Mouse (Mus musculus) forebrain, embryonic 16.5 days (tissue): ENCODE data around the gene Egfr. TPM values are rescaled to one million over a fixed set of nuclear protein-coding genes. Genes with fewer than 3 reads are reported as not detected.

Experiments used
- ATAC-seq: fragments of 200-750 bp; cut with Nextera tagmentation; 2 replicates; pipeline ENCODE4 v1.8.0; 2017; ENCODE audit warnings: mild to moderate bottlenecking, moderate library complexity
- H3K27ac ChIP-seq: fragments of 300-500 bp; sonication (generic); 2 replicates; pipeline ENCODE4 v1.5.1; 2014; ENCODE audit warnings: low read length, control low read depth
- H3K27me3 ChIP-seq: fragments of 300-500 bp; sonication (generic); replicated peaks from 2 replicates; pipeline ENCODE4 v1.6.1; 2014; ENCODE audit warnings: low read length; ENCODE audit not compliant: control insufficient read depth, insufficient read depth
- H3K36me3 ChIP-seq: fragments of 300-500 bp; sonication (generic); 2 replicates; pipeline ENCODE4 v1.6.1; 2014; ENCODE audit not compliant: control insufficient read depth, insufficient read depth
- H3K4me1 ChIP-seq: fragments of 300-500 bp; sonication (generic); replicated peaks from 2 replicates; pipeline ENCODE4 v1.6.1; 2014; ENCODE audit warnings: low read length; ENCODE audit not compliant: control insufficient read depth, insufficient read depth
- H3K4me2 ChIP-seq: fragments of 300-500 bp; sonication (generic); 2 replicates; pipeline ENCODE4 v1.6.1; 2014; ENCODE audit warnings: mild to moderate bottlenecking, low read length, control low read depth
- H3K4me3 ChIP-seq: fragments of 300-500 bp; sonication (generic); replicated peaks from 2 replicates; pipeline ENCODE4 v1.5.1; 2014; ENCODE audit warnings: mild to moderate bottlenecking, low read length, control low read depth
- H3K9ac ChIP-seq: fragments of 300-500 bp; sonication (generic); replicated peaks from 2 replicates; pipeline ENCODE4 v1.6.1; 2014; ENCODE audit warnings: low read depth, low read length, control low read depth
- H3K9me3 ChIP-seq: fragments of 300-500 bp; sonication (generic); 2 replicates; pipeline ENCODE4 v1.6.1; 2016; ENCODE audit warnings: low read length; ENCODE audit not compliant: control insufficient read depth
- WGBS: fragments of 180-500 bp; shearing (Covaris S2); extraction: QIAGEN DNeasy Blood & Tissue Kit; methylation state at CpG from one replicate; pipeline ENCODE4 v1.1.7; 2014; 5-methylcytosine and 5-hydroxymethylcytosine counted together
- polyA plus RNA-seq: library from polyadenylated mRNA; unstranded; fragments of >200 nt; fragmentation: Nextera tagmentation; extraction: Ambion mirVana; gene quantifications from 2 replicates; pipeline ENCODE4 v1.2.1, GENCODE M21; 2015

Egfr gene
- polyA plus RNA-seq, 1 experiment from 2014 or later, result 2.5 TPM

GRCm38 (mm10) chr11:16769709-16770303 lies 17.8 kb downstream of the Egfr start:
- peak; percentile 86 for ATAC-seq
- H3K36me3 ChIP-seq, result no peaks in the 10 kb centered on the region
- H3K9me3 ChIP-seq, result no peaks in the 10 kb centered on the region
- WGBS, result 22% methylated on average over 3 of the region's 3 CpGs
- H3K27me3 ChIP-seq, result no peaks in the 10 kb centered on the region
- H3K4me2 ChIP-seq, result no peak overlapping the region
- no peak overlapping the region for H3K27ac ChIP-seq
- no peak overlapping the region for H3K4me3 ChIP-seq
- no peak overlapping the region for H3K9ac ChIP-seq
- H3K4me1 ChIP-seq, result no peaks in the 10 kb centered on the region; the same call in 1 of the 2 replicates

DNA sequence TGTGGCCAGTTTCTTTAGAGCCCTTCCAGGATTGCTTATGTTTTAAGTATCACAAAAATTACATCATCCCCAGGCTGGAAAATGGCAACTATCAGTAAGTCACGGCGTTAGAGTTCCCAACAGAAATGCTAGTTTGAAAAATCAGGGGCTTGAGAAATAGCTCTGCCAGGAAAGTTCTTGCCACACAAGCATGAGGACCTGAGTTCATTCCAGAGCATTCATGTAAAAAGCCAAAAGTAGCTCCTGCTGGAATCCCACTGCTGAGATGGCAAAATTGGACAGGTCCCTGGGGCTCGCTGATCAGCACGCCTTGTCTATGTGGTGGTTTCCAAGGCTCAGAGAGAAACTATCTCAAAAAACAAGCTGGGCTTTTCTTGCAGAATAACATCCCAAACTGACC lies 19.0 kb downstream of the Egfr start:
- no peaks in the 10 kb centered on the region; the same call in 1 of the 2 replicates for H3K4me1 ChIP-seq
- WGBS, result 94% methylated on average over 4 of the region's 4 CpGs
- no peak overlapping the region for H3K4me2 ChIP-seq
- no peak overlapping the region for H3K4me3 ChIP-seq
- ATAC-seq, result no peak
- no peaks in the 10 kb centered on the region for H3K27me3 ChIP-seq
- H3K9ac ChIP-seq, result no peak overlapping the region
- H3K27ac ChIP-seq, result no peak overlapping the region
- no peaks in the 10 kb centered on the region for H3K36me3 ChIP-seq
- H3K9me3 ChIP-seq, result no peaks in the 10 kb centered on the region

GRCm38 (mm10) chr11:16772717-16773116 lies 20.7 kb downstream of the Egfr start:
- H3K9ac ChIP-seq, result no peak overlapping the region
- H3K9me3 ChIP-seq, result no peaks in the 10 kb centered on the region
- no peak overlapping the region for H3K4me3 ChIP-seq
- no peak overlapping the region for H3K27ac ChIP-seq
- ATAC-seq, result no peak
- H3K36me3 ChIP-seq, result no peaks in the 10 kb centered on the region
- no peaks in the 10 kb centered on the region; the same call in 1 of the 2 replicates for H3K4me1 ChIP-seq
- no peaks in the 10 kb centered on the region for H3K27me3 ChIP-seq
- no peak overlapping the region for H3K4me2 ChIP-seq
- 77% methylated on average over 4 of the region's 4 CpGs for WGBS

GRCm38 (mm10) chr11:16776967-16777366 lies 25.0 kb downstream of the Egfr start:
- Histone ChIP-seq H3K9me3 (no peaks in the 10 kb centered on the region), H3K27me3 (no peaks in the 10 kb centered on the region), H3K4me1 (no peaks in the 10 kb centered on the region), H3K4me3 (no peak overlapping the region), H3K36me3 (no peaks in the 10 kb centered on the region), H3K4me2 (no peak overlapping the region), H3K27ac (no peak overlapping the region), H3K9ac (no peak overlapping the region)
- no peak for ATAC-seq
- 75% methylated on average over 2 of the region's 2 CpGs for WGBS

DNA sequence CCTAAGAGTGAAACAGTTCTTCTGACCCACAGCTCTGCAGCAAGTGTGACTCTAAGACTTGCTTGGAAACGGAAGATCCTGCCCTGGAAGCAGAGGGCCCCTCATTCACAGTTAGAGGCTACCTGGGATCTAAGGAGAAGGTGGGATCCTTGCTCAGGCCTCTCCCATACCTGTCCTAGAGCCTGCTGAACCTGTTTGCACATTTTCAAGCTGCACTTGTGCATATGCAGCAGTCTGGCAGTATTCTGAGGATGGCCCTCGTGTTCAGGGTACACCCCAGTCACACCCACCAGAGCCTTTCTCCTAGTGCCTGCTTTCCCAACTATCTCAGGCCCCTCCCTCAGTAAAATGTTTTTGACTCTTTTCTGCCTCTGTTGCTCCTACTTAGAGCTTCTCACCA lies 29.6 kb downstream of the Egfr start:
- ATAC-seq, result no peak
- 89% methylated on average over 2 of the region's 2 CpGs for WGBS
- no peaks in the 10 kb centered on the region for H3K27me3 ChIP-seq

DNA sequence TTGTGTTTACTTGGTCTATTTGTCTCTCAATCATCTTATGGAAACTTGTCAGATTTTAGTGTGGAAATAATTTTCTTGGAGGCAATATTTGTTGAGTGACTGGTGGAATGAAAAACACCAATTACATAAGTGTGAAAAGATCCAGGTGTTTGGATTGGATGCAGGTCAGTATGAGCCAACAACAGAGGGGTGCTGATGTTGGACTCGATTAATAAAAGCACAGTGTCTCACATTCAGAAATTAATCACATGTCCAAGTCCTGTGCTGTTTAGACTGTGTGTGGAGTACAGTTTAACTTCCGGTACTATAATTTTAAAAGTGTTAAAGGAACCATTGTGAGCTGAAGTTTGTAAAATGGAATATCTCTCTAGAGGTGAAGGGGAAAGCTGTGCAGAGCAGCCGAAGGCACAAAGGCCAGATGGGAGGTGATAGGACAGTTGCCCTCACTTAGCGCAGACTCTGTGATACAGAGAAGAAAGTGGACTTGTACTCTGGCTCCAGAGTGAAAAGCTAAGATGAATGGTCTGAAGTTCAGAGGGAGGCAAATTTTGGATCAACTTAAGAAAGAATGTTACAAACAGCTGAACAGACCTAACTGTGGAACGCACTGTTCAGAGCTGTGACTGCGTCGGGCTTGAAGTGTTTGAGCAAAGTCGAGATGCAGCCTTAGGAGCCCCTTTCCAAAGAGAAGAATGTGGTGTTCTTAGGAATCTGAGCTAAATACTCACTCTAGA lies 32.1 kb downstream of the Egfr start:
- WGBS, result 91% methylated on average over 8 of the region's 8 CpGs
- Histone ChIP-seq H3K27ac (no peak overlapping the region), H3K4me1 (no peaks in the 10 kb centered on the region), H3K27me3 (no peaks in the 10 kb centered on the region), H3K9ac (no peak overlapping the region), H3K4me3 (no peak overlapping the region), H3K4me2 (no peak overlapping the region), H3K9me3 (no peaks in the 10 kb centered on the region), H3K36me3 (no peaks in the 10 kb centered on the region)
- no peak for ATAC-seq

More for the DNA sequence above, 29.6 kb downstream of the Egfr start:
- H3K4me1 ChIP-seq, result no peaks in the 10 kb centered on the region
- no peak overlapping the region for H3K4me3 ChIP-seq
- H3K27ac ChIP-seq, result no peak overlapping the region
- H3K4me2 ChIP-seq, result no peak overlapping the region
- H3K9me3 ChIP-seq, result no peaks in the 10 kb centered on the region
- H3K36me3 ChIP-seq, result no peaks in the 10 kb centered on the region
- no peak overlapping the region for H3K9ac ChIP-seq

DNA sequence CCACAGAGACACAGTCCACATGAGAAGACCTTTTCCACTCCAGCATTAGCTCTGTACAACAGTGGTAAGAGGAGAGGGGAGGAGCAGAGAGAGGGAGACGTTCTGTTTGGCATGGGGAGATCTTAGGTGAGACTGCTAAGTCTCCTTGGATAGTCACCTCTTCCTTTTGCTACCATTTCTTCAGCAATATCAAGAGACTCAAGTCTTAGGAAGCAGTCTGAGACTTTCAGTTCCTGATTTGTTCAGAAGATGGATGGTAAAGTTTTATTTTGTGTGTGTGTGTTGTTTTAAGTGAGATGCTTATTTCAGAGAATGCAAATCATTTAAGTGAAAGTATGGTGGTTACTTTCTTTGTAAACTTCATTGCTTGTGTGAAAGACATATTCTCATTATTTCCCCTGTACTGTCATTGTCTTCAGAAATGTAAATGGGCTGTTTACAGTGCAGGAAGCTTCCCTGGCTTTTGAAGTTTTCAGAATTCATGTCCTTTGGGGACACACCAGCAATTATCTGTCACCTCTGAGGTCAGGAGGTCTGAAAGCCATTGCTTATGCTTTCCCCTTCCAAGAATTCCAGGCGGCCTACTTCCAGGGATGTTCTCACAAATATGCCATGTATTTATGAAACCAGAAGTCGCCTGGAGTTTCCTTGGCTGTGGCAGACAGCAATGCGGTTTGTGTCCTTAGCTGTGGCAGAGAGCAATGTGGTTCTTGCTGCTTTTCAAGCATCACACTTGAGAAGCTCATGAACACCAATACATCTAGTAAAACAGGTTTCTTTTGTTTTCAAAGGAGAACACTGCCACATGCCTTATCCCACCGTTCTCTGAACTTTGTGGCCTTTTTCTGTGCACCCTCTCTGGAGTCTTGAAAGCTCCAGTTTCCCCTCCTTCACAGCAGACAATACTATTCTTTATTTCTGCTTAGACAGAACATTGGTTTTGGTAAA lies 40.9 kb downstream of the Egfr start:
- WGBS, result 66% methylated on average over 5 of the region's 5 CpGs
- Histone ChIP-seq H3K4me2 (no peak overlapping the region), H3K4me3 (no peak overlapping the region), H3K36me3 (no peaks in the 10 kb centered on the region), H3K27ac (no peak overlapping the region), H3K9me3 (no peaks in the 10 kb centered on the region), H3K4me1 (no peaks in the 10 kb centered on the region), H3K27me3 (no peaks in the 10 kb centered on the region), H3K9ac (no peak overlapping the region)
- ATAC-seq, result no peak

- H3K4me1 ChIP-seq, result no peaks in the 10 kb centered on the region
- H3K4me2 ChIP-seq, result no peak overlapping the region
- no peak overlapping the region for H3K4me3 ChIP-seq
- no peak overlapping the region for H3K9ac ChIP-seq
- H3K36me3 ChIP-seq, result no peaks in the 10 kb centered on the region
- ATAC-seq, result no peak
- no peaks in the 10 kb centered on the region for H3K27me3 ChIP-seq
- H3K9me3 ChIP-seq, result no peaks in the 10 kb centered on the region
- no peak overlapping the region for H3K27ac ChIP-seq
These were observed 43.0 kb downstream of the Egfr start for GRCm38 (mm10) chr11:16795012-16795411.

- Histone ChIP-seq H3K27ac (no peak overlapping the region), H3K9ac (no peak overlapping the region), H3K9me3 (no peaks in the 10 kb centered on the region), H3K4me3 (no peak overlapping the region), H3K36me3 (no peaks in the 10 kb centered on the region), H3K4me2 (no peak overlapping the region), H3K27me3 (no peaks in the 10 kb centered on the region), H3K4me1 (no peaks in the 10 kb centered on the region)
- 75% methylated on average over 6 of the region's 6 CpGs for WGBS
- ATAC-seq, result no peak
These were observed 43.5 kb downstream of the Egfr start for GRCm38 (mm10) chr11:16795513-16795912.
